Mouse (Mus musculus) midbrain, embryonic 14.5 days (tissue): Measurements from ENCODE around the gene Pcgf2. TPM values are rescaled to one million over a fixed set of nuclear protein-coding genes. Genes with fewer than 3 reads are reported as not detected.

Experiments used
- ATAC-seq: fragments of 200-750 bp; cut with Nextera tagmentation; 2 replicates; pipeline ENCODE4 v1.8.0; 2017; ENCODE audit warnings: moderate number of reproducible peaks, moderate library complexity; ENCODE audit not compliant: low FRiP score, low TSS enrichment
- DNase-seq: peaks from one replicate; pipeline ENCODE4 v3.0.0-alpha.2; 2015
- H3K27ac ChIP-seq: fragments of 300-500 bp; sonication (generic); replicated peaks from 2 replicates; pipeline ENCODE4 v1.5.1; 2014; ENCODE audit warnings: mild to moderate bottlenecking, low read depth, low read length, moderate library complexity
- H3K27me3 ChIP-seq: fragments of 300-500 bp; sonication (generic); 2 replicates; pipeline ENCODE4 v1.6.1; 2014; ENCODE audit warnings: low read length, control low read depth, mixed read lengths; ENCODE audit not compliant: control insufficient read depth, insufficient read depth
- H3K36me3 ChIP-seq: fragments of 300-500 bp; sonication (generic); 2 replicates; pipeline ENCODE4 v1.6.1; 2014; ENCODE audit warnings: low read length, control low read depth; ENCODE audit not compliant: control insufficient read depth, insufficient read depth
- H3K4me1 ChIP-seq: fragments of 300-500 bp; sonication (generic); 2 replicates; pipeline ENCODE4 v1.6.1; 2014; ENCODE audit warnings: mild to moderate bottlenecking, antibody characterized with exemption, low read length, control low read depth; ENCODE audit not compliant: control insufficient read depth, insufficient read depth
- H3K4me2 ChIP-seq: fragments of 300-500 bp; sonication (generic); 2 replicates; pipeline ENCODE4 v1.6.1; 2014; ENCODE audit warnings: mild to moderate bottlenecking, low read length, moderate library complexity
- H3K4me3 ChIP-seq: fragments of 300-500 bp; sonication (generic); replicated peaks from 2 replicates; pipeline ENCODE4 v1.5.1; 2014; ENCODE audit warnings: low read depth, low read length
- H3K9ac ChIP-seq: fragments of 300-500 bp; sonication (generic); replicated peaks from 2 replicates; pipeline ENCODE4 v1.6.1; 2014; ENCODE audit warnings: mild to moderate bottlenecking, low read length, moderate library complexity
- H3K9me3 ChIP-seq: fragments of 300-500 bp; sonication (generic); 2 replicates; pipeline ENCODE4 v1.6.1; 2016; ENCODE audit warnings: low read length, control low read depth, mixed read lengths; ENCODE audit not compliant: control insufficient read depth
- WGBS: fragments of 180-500 bp; shearing (Covaris S2); extraction: QIAGEN DNeasy Blood & Tissue Kit; methylation state at CpG from one replicate; pipeline ENCODE4 v1.1.7; 2014; 5-methylcytosine and 5-hydroxymethylcytosine counted together
- polyA plus RNA-seq: library from polyadenylated mRNA; unstranded; fragments of >200 nt; fragmentation: Nextera tagmentation; extraction: Ambion mirVana; gene quantifications from 2 replicates; pipeline ENCODE4 v1.2.1, GENCODE M21; 2014

Gene Pcgf2
- polyA plus RNA-seq, result 25.5 and 31.2 TPM in 2 replicates

- under 1% methylated on average over 85 of the region's 85 CpGs for WGBS
- Histone ChIP-seq H3K4me2 (peak within 1 kb of the TSS; percentile 65), H3K36me3 (no peaks in the 10 kb centered on the region), H3K27me3 (no peaks in the 10 kb centered on the region), H3K9me3 (no peaks in the 10 kb centered on the region), H3K4me3 (peak within 1 kb of the TSS; percentile 93), H3K27ac (peak within 1 kb of the TSS; percentile 98), H3K9ac (peak within 1 kb of the TSS; percentile 96), H3K4me1 (peaks cover 52% of the 10 kb centered on the region)
- ATAC-seq, result peak; percentile 12
- peak; percentile 87 for DNase-seq
Measured at GRCm38 (mm10) chr11:97700003-97700745, at the start of gene Pcgf2. Gene Pcgf2 (minus strand): TSS chr11:97700497.

- ATAC-seq, result no peak
- H3K4me3 ChIP-seq, result no peak overlapping the region
- H3K27me3 ChIP-seq, result no peaks in the 10 kb centered on the region
- H3K27ac ChIP-seq, result no peak overlapping the region
- no peak overlapping the region for H3K4me2 ChIP-seq
- no peak overlapping the region for H3K9ac ChIP-seq
- H3K36me3 ChIP-seq, result peaks cover 72% of the 10 kb centered on the region
- 93% methylated on average over 5 of the region's 5 CpGs for WGBS
- H3K4me1 ChIP-seq, result peaks cover 2% of the 10 kb centered on the region
- H3K9me3 ChIP-seq, result no peaks in the 10 kb centered on the region
- no peak for DNase-seq
Measured at GRCm38 (mm10) chr11:97748496-97748895, 48.2 kb upstream of the Pcgf2 start.

- Histone ChIP-seq H3K9me3 (no peaks in the 10 kb centered on the region), H3K9ac (no peak overlapping the region), H3K4me3 (no peak overlapping the region), H3K36me3 (peaks cover 65% of the 10 kb centered on the region), H3K4me1 (peaks cover 9% of the 10 kb centered on the region), H3K27me3 (no peaks in the 10 kb centered on the region), H3K27ac (no peak overlapping the region), H3K4me2 (no peak overlapping the region)
- DNase-seq (no peak), ATAC-seq (no peak)
- 91% methylated on average over 8 of the region's 8 CpGs for WGBS
Measured at GRCm38 (mm10) chr11:97747773-97748172, 47.5 kb upstream of the Pcgf2 start.

GRCm38 (mm10) chr11:97745331-97745721 is 45.0 kb upstream of the Pcgf2 start:
- no peaks in the 10 kb centered on the region for H3K27me3 ChIP-seq
- peak overlapping the region; percentile 98; the same call in 1 of the 2 replicates for H3K27ac ChIP-seq
- H3K9ac ChIP-seq, result 0 out of 2 replicates have a peak overlapping the region, but pooled peaks have one; percentile 83
- 8% methylated on average over 13 of the region's 13 CpGs for WGBS
- DNase-seq (no peak), ATAC-seq (peak; percentile 6; the same call in 1 of the 2 replicates)
- peaks cover 18% of the 10 kb centered on the region for H3K4me1 ChIP-seq
- H3K4me2 ChIP-seq, result peak overlapping the region; percentile 52
- peaks cover 44% of the 10 kb centered on the region for H3K36me3 ChIP-seq
- H3K4me3 ChIP-seq, result peak overlapping the region; percentile 76
- H3K9me3 ChIP-seq, result no peaks in the 10 kb centered on the region

- Histone ChIP-seq H3K4me1 (peaks cover 18% of the 10 kb centered on the region), H3K9me3 (no peaks in the 10 kb centered on the region), H3K27ac (peak overlapping the region; percentile 98), H3K4me3 (peak overlapping the region; percentile 76), H3K9ac (peak overlapping the region; percentile 83), H3K4me2 (peak overlapping the region; percentile 63), H3K36me3 (peaks cover 39% of the 10 kb centered on the region), H3K27me3 (no peaks in the 10 kb centered on the region)
- WGBS, result 2% methylated on average over 55 of the region's 57 CpGs
- DNase-seq (peak; percentile 99), ATAC-seq (peak; percentile 96)
Measured at GRCm38 (mm10) chr11:97744718-97745330, 44.5 kb upstream of the Pcgf2 start.

GRCm38 (mm10) chr11:97744063-97744717 is 43.9 kb upstream of the Pcgf2 start, which contains the start of gene Pip4k2b:
Gene Pip4k2b (minus strand): TSS chr11:97744704.
- peak within 1 kb of the TSS; percentile 76 for H3K4me3 ChIP-seq
- under 1% methylated on average over 56 of the region's 63 CpGs for WGBS

GRCm38 (mm10) chr11:97743423-97743822 is 43.1 kb upstream of the Pcgf2 start:
- no peaks in the 10 kb centered on the region for H3K9me3 ChIP-seq
- peak overlapping the region; percentile 76 for H3K4me3 ChIP-seq
- 42% methylated on average over 9 of the region's 9 CpGs for WGBS
- DNase-seq (peak; percentile 11), ATAC-seq (no peak)
- peaks cover 18% of the 10 kb centered on the region for H3K4me1 ChIP-seq
- H3K9ac ChIP-seq, result peak overlapping the region; percentile 83
- peak overlapping the region; percentile 63 for H3K4me2 ChIP-seq
- peaks cover 25% of the 10 kb centered on the region for H3K36me3 ChIP-seq
- no peak overlapping the region for H3K27ac ChIP-seq
- no peaks in the 10 kb centered on the region for H3K27me3 ChIP-seq

More at GRCm38 (mm10) chr11:97744063-97744717, 43.9 kb upstream of the Pcgf2 start, which contains the start of gene Pip4k2b:
- Histone ChIP-seq H3K9me3 (no peaks in the 10 kb centered on the region), H3K27ac (peak within 1 kb of the TSS; percentile 98), H3K27me3 (no peaks in the 10 kb centered on the region), H3K36me3 (peaks cover 33% of the 10 kb centered on the region), H3K4me2 (peak within 1 kb of the TSS; percentile 63), H3K4me1 (peaks cover 18% of the 10 kb centered on the region), H3K9ac (peak within 1 kb of the TSS; percentile 83)
- DNase-seq, result no peak
- peak; percentile 58 for ATAC-seq

GRCm38 (mm10) chr11:97742591-97742990 is 42.3 kb upstream of the Pcgf2 start:
- Histone ChIP-seq H3K9me3 (no peaks in the 10 kb centered on the region), H3K27ac (no peak overlapping the region), H3K9ac (peak overlapping the region; percentile 83; the same call in 1 of the 2 replicates), H3K4me2 (peak overlapping the region; percentile 63), H3K4me3 (peak overlapping the region; percentile 76), H3K4me1 (peaks cover 18% of the 10 kb centered on the region), H3K27me3 (no peaks in the 10 kb centered on the region), H3K36me3 (peaks cover 17% of the 10 kb centered on the region)
- DNase-seq (no peak), ATAC-seq (no peak)
- 64% methylated on average over 9 of the region's 9 CpGs for whole genome bisulfite sequencing
